Mouse (Mus musculus): ENCODE measurements at regions not wholly inside any gene's neighbourhood (a gene's known extent, or its start where the extent isn't known, plus 50 kb on each side); places are given as distances from the start of the nearest gene placed in this dataset.

- peak; percentile 57 for DNase-seq (ENCODE audit: low spot score)
- Histone ChIP-seq H3K9me3 (ENCODE audit: low read length) (no peaks in the 10 kb centered on the region), H3K4me1 (ENCODE audit: insufficient read depth, low read length) (no peaks in the 10 kb centered on the region), H3K27me3 (ENCODE audit: insufficient read depth, low read length) (no peaks in the 10 kb centered on the region), H3K27ac (ENCODE audit: low read depth, low read length) (no peak overlapping the region), H3K4me3 (ENCODE audit: low read depth, low read length) (no peak overlapping the region), H3K9ac (replicated peaks; ENCODE audit: low read length, poor library complexity, severe bottlenecking) (no peak overlapping the region), H3K36me3 (ENCODE audit: insufficient read depth, low read length) (no peaks in the 10 kb centered on the region), H3K4me2 (ENCODE audit: low read depth, low read length, poor library complexity, severe bottlenecking) (no peak overlapping the region)
- no peak for ATAC-seq (ENCODE audit: low FRiP score)
- 49% methylated on average over 6 of the region's 6 CpGs for WGBS
- peak; percentile 91 for TF ChIP-seq CTCF (IDR thresholded peaks at IDR 0.05)
Measured at GRCm38 (mm10) chr10:67729271-67729670, 180.5 kb upstream of the Ado start.

- WGBS = 91% methylated on average over 4 of the region's 4 CpGs
- Histone ChIP-seq H3K27me3 (ENCODE audit: insufficient read depth, low read length) (no peaks in the 10 kb centered on the region), H3K4me1 (ENCODE audit: insufficient read depth, low read length) (no peaks in the 10 kb centered on the region), H3K4me2 (ENCODE audit: low read depth, low read length, poor library complexity, severe bottlenecking) (no peak overlapping the region), H3K9me3 (ENCODE audit: low read length) (no peaks in the 10 kb centered on the region), H3K4me3 (ENCODE audit: low read depth, low read length) (no peak overlapping the region), H3K9ac (replicated peaks; ENCODE audit: low read length, poor library complexity, severe bottlenecking) (no peak overlapping the region), H3K36me3 (ENCODE audit: insufficient read depth, low read length) (no peaks in the 10 kb centered on the region), H3K27ac (ENCODE audit: low read depth, low read length) (no peak overlapping the region)
- TF ChIP-seq CTCF (IDR thresholded peaks at IDR 0.05) = no peak
- ATAC-seq (ENCODE audit: low FRiP score) (no peak), DNase-seq (ENCODE audit: low spot score) (no peak)
Measured at GRCm38 (mm10) chr10:67727580-67727979, 178.8 kb upstream of the Ado start.

- Histone ChIP-seq H3K4me1 (ENCODE audit: insufficient read depth, low read length) (no peaks in the 10 kb centered on the region), H3K27me3 (ENCODE audit: insufficient read depth, low read length) (no peaks in the 10 kb centered on the region), H3K4me2 (ENCODE audit: low read depth, low read length, poor library complexity, severe bottlenecking) (no peak overlapping the region), H3K27ac (ENCODE audit: low read depth, low read length) (no peak overlapping the region), H3K4me3 (ENCODE audit: low read depth, low read length) (no peak overlapping the region), H3K9me3 (ENCODE audit: low read length) (no peaks in the 10 kb centered on the region), H3K9ac (replicated peaks; ENCODE audit: low read length, poor library complexity, severe bottlenecking) (no peak overlapping the region), H3K36me3 (ENCODE audit: insufficient read depth, low read length) (no peaks in the 10 kb centered on the region)
- DNase-seq (ENCODE audit: low spot score) (no peak), ATAC-seq (ENCODE audit: low FRiP score) (no peak)
- no peak for TF ChIP-seq CTCF (IDR thresholded peaks at IDR 0.05)
- WGBS = 93% methylated on average over 6 of the region's 6 CpGs
Measured at GRCm38 (mm10) chr10:67726796-67727195, 178.0 kb upstream of the Ado start.

GRCm38 (mm10) chr10:67726351-67726750 lies 177.6 kb upstream of the Ado start:
- DNase-seq (ENCODE audit: low spot score) (no peak), ATAC-seq (ENCODE audit: low FRiP score) (no peak)
- Histone ChIP-seq H3K9me3 (ENCODE audit: low read length) (no peaks in the 10 kb centered on the region), H3K36me3 (ENCODE audit: insufficient read depth, low read length) (no peaks in the 10 kb centered on the region), H3K27me3 (ENCODE audit: insufficient read depth, low read length) (no peaks in the 10 kb centered on the region), H3K4me3 (ENCODE audit: low read depth, low read length) (no peak overlapping the region), H3K4me1 (ENCODE audit: insufficient read depth, low read length) (no peaks in the 10 kb centered on the region), H3K4me2 (ENCODE audit: low read depth, low read length, poor library complexity, severe bottlenecking) (no peak overlapping the region), H3K27ac (ENCODE audit: low read depth, low read length) (no peak overlapping the region), H3K9ac (replicated peaks; ENCODE audit: low read length, poor library complexity, severe bottlenecking) (no peak overlapping the region)
- TF ChIP-seq CTCF (IDR thresholded peaks at IDR 0.05) = no peak
- WGBS = 69% methylated on average over 7 of the region's 7 CpGs

GRCm38 (mm10) chr10:67721787-67722186 lies 173.0 kb upstream of the Ado start:
- no peaks in the 10 kb centered on the region for H3K27me3 ChIP-seq (ENCODE audit: insufficient read depth, low read length)
- no peak overlapping the region for H3K27ac ChIP-seq (ENCODE audit: low read depth, low read length)
- 51% methylated on average over 5 of the region's 5 CpGs for WGBS
- H3K9me3 ChIP-seq (ENCODE audit: low read length) = no peaks in the 10 kb centered on the region
- TF ChIP-seq CTCF (IDR thresholded peaks at IDR 0.05) = peak; percentile 75
- H3K36me3 ChIP-seq (ENCODE audit: insufficient read depth, low read length) = no peaks in the 10 kb centered on the region
- no peak overlapping the region for H3K4me2 ChIP-seq (ENCODE audit: low read depth, low read length, poor library complexity, severe bottlenecking)
- H3K4me3 ChIP-seq (ENCODE audit: low read depth, low read length) = no peak overlapping the region
- H3K9ac ChIP-seq (replicated peaks; ENCODE audit: low read length, poor library complexity, severe bottlenecking) = no peak overlapping the region
- ATAC-seq (ENCODE audit: low FRiP score) (no peak), DNase-seq (ENCODE audit: low spot score) (peak; percentile 68)
- H3K4me1 ChIP-seq (ENCODE audit: insufficient read depth, low read length) = no peaks in the 10 kb centered on the region

- H3K9me3 ChIP-seq (ENCODE audit: low read length) = no peaks in the 10 kb centered on the region
- no peak overlapping the region for H3K27ac ChIP-seq (ENCODE audit: low read depth, low read length)
- no peaks in the 10 kb centered on the region for H3K27me3 ChIP-seq (ENCODE audit: insufficient read depth, low read length)
- H3K4me3 ChIP-seq (ENCODE audit: low read depth, low read length) = no peak overlapping the region
- H3K4me1 ChIP-seq (ENCODE audit: insufficient read depth, low read length) = no peaks in the 10 kb centered on the region
- no peaks in the 10 kb centered on the region for H3K36me3 ChIP-seq (ENCODE audit: insufficient read depth, low read length)
- no peak overlapping the region for H3K9ac ChIP-seq (replicated peaks; ENCODE audit: low read length, poor library complexity, severe bottlenecking)
- ATAC-seq (ENCODE audit: low FRiP score) = no peak
- H3K4me2 ChIP-seq (ENCODE audit: low read depth, low read length, poor library complexity, severe bottlenecking) = no peak overlapping the region
- no peak for DNase-seq (ENCODE audit: low spot score)
- TF ChIP-seq CTCF (IDR thresholded peaks at IDR 0.05) = no peak
- 88% methylated on average over 7 of the region's 7 CpGs for WGBS
Measured at GRCm38 (mm10) chr10:67717506-67717905, 168.8 kb upstream of the Ado start.
